Mouse (Mus musculus) forebrain, embryonic 13.5 days (tissue): ENCODE measurements around the gene Tex264. TPM values are rescaled to one million over a fixed set of nuclear protein-coding genes. Genes with fewer than 3 reads are reported as not detected.
A peak's percentile ranks its signal among the peaks of the same experiment; 100 is the strongest.

ENCODE experiments used
- ATAC-seq: fragments of 200-750 bp; cut with Nextera tagmentation; 2 replicates; pipeline ENCODE4 v1.8.0; 2017
- H3K27ac ChIP-seq: fragments of 300-500 bp; sonication (generic); 2 replicates; pipeline ENCODE4 v1.5.1; 2015; ENCODE audit warnings: inconsistent platforms, mild to moderate bottlenecking, moderate library complexity
- H3K27me3 ChIP-seq: fragments of 300-500 bp; sonication (generic); 2 replicates; pipeline ENCODE4 v1.6.1; 2015; ENCODE audit warnings: mild to moderate bottlenecking, inconsistent platforms
- H3K36me3 ChIP-seq: fragments of 300-500 bp; sonication (generic); 2 replicates; pipeline ENCODE4 v1.6.1; 2015; ENCODE audit warnings: mild to moderate bottlenecking, inconsistent platforms; ENCODE audit not compliant: poor library complexity, severe bottlenecking
- H3K4me1 ChIP-seq: fragments of 300-500 bp; sonication (generic); 2 replicates; pipeline ENCODE4 v1.6.1; 2015; ENCODE audit warnings: inconsistent platforms
- H3K4me2 ChIP-seq: fragments of 300-500 bp; sonication (generic); 2 replicates; pipeline ENCODE4 v1.6.1; 2015; ENCODE audit warnings: inconsistent platforms, mild to moderate bottlenecking, moderate library complexity
- H3K4me3 ChIP-seq: fragments of 300-500 bp; sonication (generic); 2 replicates; pipeline ENCODE4 v1.5.1; 2015; ENCODE audit warnings: mild to moderate bottlenecking, inconsistent platforms
- H3K9ac ChIP-seq: fragments of 300-500 bp; sonication (generic); 2 replicates; pipeline ENCODE4 v1.6.1; 2015; ENCODE audit warnings: mild to moderate bottlenecking, inconsistent platforms
- H3K9me3 ChIP-seq: fragments of 300-500 bp; sonication (generic); replicated peaks from 2 replicates; pipeline ENCODE4 v1.6.1; 2016; ENCODE audit warnings: inconsistent platforms
- WGBS: fragments of 180-500 bp; shearing (Covaris S2); methylation state at CpG from one replicate; pipeline ENCODE4 v1.1.7; 2015; 5-methylcytosine and 5-hydroxymethylcytosine counted together
- polyA plus RNA-seq: library from polyadenylated mRNA; unstranded; fragments of >200 nt; fragmentation: Nextera tagmentation; extraction: Ambion mirVana; gene quantifications from 2 replicates; pipeline ENCODE4 v1.2.1, GENCODE M21; 2015

Gene Tex264
- 28.5 and 29.4 TPM in 2 replicates for polyA plus RNA-seq

DNA sequence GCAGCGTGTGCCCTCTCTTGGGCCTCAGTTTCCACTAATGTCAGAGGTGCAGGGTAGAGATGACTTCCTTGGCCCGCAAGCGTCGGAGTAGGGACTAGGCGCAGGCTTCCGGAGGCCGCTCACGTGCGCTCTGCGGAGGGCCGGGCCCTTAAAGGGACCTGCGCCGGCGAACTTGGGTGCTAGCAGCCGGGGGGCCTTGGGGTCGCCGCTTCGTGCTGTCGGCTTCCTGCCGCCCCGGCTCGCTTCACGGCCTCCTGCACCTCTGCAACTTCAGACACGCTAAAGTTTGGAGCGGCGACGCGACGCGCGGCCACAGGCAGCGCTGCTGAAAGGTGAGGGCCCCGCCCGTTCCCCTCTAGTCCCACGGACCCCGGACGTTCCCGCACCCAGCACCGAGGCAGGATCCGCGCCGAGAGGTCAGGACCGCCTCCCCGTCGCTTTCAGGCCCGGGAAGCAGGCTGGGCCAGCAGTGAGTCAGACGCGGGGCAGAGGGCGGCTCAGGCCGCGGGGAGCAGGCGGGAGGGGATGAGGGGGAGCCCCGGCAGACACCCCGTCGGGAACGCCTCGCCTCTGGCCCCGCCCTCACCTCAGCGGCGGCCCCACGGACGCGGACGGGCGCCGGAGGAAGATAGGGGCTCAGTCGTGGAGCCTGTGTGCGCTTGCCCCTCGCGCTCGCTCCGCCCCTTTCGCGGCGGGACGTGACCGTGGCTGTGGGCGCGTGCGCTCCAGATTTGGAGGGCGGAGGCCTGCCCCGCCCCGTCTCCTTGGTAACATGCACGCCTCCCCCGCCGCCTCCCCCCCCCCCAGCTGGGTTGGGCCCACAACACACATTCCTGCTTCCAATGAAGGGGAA lies at the start of gene Tex264:
Tex264 (minus strand) TSS at position 679 of the 853 bp plus-strand sequence.
- Histone ChIP-seq H3K9ac (peak within 1 kb of the TSS; percentile 82), H3K4me1 (peaks cover 20% of the 10 kb centered on the region), H3K27me3 (no peaks in the 10 kb centered on the region), H3K4me2 (peak within 1 kb of the TSS; percentile 94), H3K9me3 (no peaks in the 10 kb centered on the region), H3K36me3 (peaks cover 10% of the 10 kb centered on the region; the same call in 1 of the 2 replicates), H3K27ac (0 out of 2 replicates have a peak within 1 kb of the TSS, but pooled peaks have one; percentile 6), H3K4me3 (peak within 1 kb of the TSS; percentile 89)
- peak; percentile 88 for ATAC-seq
- under 1% methylated on average over 85 of the region's 86 CpGs for WGBS

DNA sequence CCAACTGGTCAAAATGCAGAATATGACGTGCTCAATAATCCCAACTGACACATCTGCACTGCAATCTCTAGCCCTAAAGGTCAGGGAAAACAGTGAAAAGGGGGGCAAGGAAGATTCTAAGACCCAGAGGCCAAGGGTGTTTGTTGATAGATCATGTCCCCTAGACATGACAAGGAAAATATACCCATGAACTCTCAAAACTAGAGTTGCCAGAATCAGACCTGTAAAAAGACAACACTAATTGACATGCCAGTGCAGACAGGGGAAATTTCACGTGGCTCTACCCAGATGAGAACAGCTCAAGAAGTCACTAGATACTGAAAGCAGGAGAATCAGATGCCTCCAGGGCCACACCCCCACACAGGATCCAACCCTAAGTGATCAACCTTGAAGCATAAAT lies 48.0 kb upstream of the Tex264 start:
- no peaks in the 10 kb centered on the region for H3K27me3 ChIP-seq
- no peaks in the 10 kb centered on the region for H3K4me1 ChIP-seq
- 85% methylated on average over 2 of the region's 2 CpGs for WGBS
- no peak overlapping the region for H3K4me2 ChIP-seq
- peaks cover 5% of the 10 kb centered on the region; the same call in 1 of the 2 replicates for H3K36me3 ChIP-seq
- no peak overlapping the region for H3K27ac ChIP-seq
- no peaks in the 10 kb centered on the region for H3K9me3 ChIP-seq
- ATAC-seq = no peak
- no peak overlapping the region for H3K9ac ChIP-seq
- H3K4me3 ChIP-seq = no peak overlapping the region

DNA sequence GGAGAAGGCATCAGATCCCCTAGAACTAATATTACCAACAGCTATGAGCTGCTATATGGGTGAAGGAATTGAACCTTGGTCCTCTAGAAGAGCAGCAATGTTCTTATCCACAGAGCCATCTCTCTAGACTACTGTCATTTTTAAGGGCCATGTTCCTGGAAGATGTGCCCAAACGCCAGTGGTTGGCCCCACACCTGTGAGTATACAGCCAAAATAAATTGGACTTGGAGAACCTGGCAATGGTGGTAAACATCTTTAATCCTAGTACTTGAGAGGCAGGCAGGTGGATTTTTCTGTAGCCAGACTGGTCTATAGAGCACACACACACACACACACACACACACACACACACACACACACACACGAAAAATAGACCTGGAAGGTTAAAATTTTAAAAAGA lies 43.7 kb upstream of the Tex264 start:
- Histone ChIP-seq H3K27ac (no peak overlapping the region), H3K4me1 (no peaks in the 10 kb centered on the region), H3K36me3 (no peaks in the 10 kb centered on the region), H3K9ac (no peak overlapping the region), H3K4me3 (no peak overlapping the region), H3K27me3 (no peaks in the 10 kb centered on the region), H3K9me3 (no peaks in the 10 kb centered on the region), H3K4me2 (no peak overlapping the region)
- WGBS = 88% methylated on average over 2 of the region's 2 CpGs
- no peak for ATAC-seq

DNA sequence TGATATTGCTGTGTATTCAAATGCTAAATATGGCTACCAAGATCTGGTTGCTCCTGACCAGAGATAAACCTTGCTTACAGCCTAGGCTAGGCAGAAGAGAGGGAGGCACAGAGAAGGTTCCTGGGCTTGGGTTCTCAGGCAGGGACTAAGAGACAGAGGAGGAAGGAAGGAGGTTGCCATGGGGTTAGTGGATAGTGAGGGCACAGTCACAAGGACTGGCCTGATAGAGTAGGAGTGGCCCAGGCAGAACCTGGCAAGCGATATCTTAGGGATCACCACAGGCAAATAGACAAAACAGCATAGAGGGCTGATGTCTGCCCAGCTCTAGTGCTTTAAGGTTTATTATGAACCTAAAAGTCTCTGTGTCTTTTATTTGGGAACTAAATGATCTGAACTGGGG lies 41.2 kb upstream of the Tex264 start:
- Histone ChIP-seq H3K9me3 (no peaks in the 10 kb centered on the region), H3K9ac (no peak overlapping the region), H3K4me1 (no peaks in the 10 kb centered on the region), H3K4me3 (no peak overlapping the region), H3K27me3 (no peaks in the 10 kb centered on the region), H3K36me3 (peaks cover 7% of the 10 kb centered on the region; the same call in 1 of the 2 replicates), H3K4me2 (no peak overlapping the region), H3K27ac (no peak overlapping the region)
- WGBS = 91% methylated on average over 1 of the region's 1 CpGs
- ATAC-seq = no peak

DNA sequence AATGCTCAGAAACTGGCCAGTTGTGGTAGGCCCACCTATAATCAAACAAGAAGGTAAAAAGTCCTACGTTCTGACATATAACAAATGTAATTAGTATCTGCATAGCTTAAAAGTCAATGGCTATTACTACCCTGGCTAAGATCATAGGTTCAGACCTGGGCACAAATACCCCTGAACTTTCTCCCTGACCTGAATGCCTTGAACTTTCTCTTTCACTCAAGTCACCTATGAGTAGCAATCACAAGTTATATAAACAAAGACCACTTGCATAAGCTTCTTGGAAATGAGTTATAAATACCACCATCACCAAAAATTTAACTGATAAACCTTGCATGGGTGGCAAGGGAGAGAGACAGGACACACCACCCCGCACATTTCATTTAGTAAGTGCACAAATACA lies 39.7 kb upstream of the Tex264 start:
- Histone ChIP-seq H3K4me1 (no peaks in the 10 kb centered on the region), H3K4me2 (no peak overlapping the region), H3K27ac (no peak overlapping the region), H3K9ac (no peak overlapping the region), H3K27me3 (no peaks in the 10 kb centered on the region), H3K4me3 (no peak overlapping the region), H3K36me3 (peaks cover 12% of the 10 kb centered on the region), H3K9me3 (no peaks in the 10 kb centered on the region)
- WGBS = 99% methylated on average over 2 of the region's 2 CpGs
- ATAC-seq = no peak

DNA sequence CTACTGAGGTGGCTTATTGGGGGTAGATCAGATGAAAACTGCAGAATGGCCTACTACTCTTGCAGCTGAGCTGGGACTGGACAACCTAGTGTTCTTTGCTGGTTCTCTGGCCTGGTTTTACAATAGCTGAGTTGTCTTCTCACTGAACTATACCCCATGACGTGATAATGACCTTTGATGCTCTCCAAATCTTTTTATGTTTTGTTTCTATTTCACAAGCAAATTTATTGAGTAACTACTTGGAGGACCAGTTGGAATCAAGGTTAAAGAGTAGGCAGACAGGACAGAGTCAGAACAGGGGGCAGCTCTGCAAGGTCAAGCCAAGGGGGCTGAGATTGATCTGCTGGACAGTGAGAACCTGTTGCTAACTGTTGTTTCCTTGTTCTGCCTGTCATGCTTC lies 39.1 kb upstream of the Tex264 start:
- no peaks in the 10 kb centered on the region for H3K27me3 ChIP-seq
- no peak for ATAC-seq
- H3K36me3 ChIP-seq = peaks cover 18% of the 10 kb centered on the region
- no peak overlapping the region for H3K27ac ChIP-seq
- no peaks in the 10 kb centered on the region for H3K4me1 ChIP-seq
- 87% methylated on average over 1 of the region's 1 CpGs for WGBS
- no peak overlapping the region for H3K4me2 ChIP-seq
- H3K9ac ChIP-seq = no peak overlapping the region
- no peak overlapping the region for H3K4me3 ChIP-seq
- no peaks in the 10 kb centered on the region for H3K9me3 ChIP-seq

DNA sequence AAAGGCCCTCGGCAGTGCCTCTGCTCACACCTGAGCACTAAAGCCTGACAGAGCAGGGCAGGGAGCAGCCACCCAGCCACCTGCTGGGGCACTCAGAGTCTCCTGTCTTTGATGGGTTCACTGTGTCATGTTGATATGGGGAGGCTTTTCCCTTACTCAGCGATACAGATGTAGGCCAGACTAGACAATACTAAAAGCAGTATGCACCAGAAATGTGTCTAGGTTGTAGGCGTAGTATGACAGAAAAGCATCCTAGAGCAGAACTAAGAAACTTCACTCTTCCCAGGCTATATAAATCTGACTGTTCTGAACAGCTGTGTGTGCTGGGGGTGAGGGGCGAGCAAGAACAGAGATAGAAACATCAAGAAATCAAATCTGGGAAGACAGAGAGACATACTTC lies 31.0 kb upstream of the Tex264 start:
- H3K36me3 ChIP-seq = peaks cover 86% of the 10 kb centered on the region
- H3K9ac ChIP-seq = no peak overlapping the region
- H3K4me3 ChIP-seq = no peak overlapping the region
- no peaks in the 10 kb centered on the region for H3K4me1 ChIP-seq
- H3K27ac ChIP-seq = no peak overlapping the region
- no peak for ATAC-seq
- whole genome bisulfite sequencing = 91% methylated on average over 4 of the region's 4 CpGs
- no peaks in the 10 kb centered on the region for H3K27me3 ChIP-seq
- no peak overlapping the region for H3K4me2 ChIP-seq
- H3K9me3 ChIP-seq = no peaks in the 10 kb centered on the region

DNA sequence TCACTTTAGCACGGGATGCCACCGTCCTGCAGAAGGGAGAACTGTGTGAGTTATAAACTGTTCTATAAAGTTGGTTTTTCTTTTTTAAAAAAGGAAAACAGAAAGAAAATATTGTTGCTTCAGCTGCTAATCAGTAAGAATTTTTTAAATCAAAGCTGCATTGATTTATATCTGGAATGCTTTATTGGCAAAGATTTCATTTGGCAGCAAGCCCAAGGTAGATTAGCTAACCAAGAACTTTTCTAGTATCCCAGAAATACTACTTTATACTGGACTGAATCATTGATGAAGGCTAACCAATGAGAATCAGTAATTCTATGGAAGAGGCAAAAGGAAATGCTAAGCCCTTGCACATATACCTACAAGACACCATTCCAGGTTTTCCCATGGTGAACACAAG lies 30.5 kb upstream of the Tex264 start:
- no peaks in the 10 kb centered on the region for H3K27me3 ChIP-seq
- H3K4me2 ChIP-seq = no peak overlapping the region
- H3K27ac ChIP-seq = no peak overlapping the region
- no peak for ATAC-seq
- H3K9me3 ChIP-seq = no peaks in the 10 kb centered on the region
- H3K4me1 ChIP-seq = no peaks in the 10 kb centered on the region
- no peak overlapping the region for H3K9ac ChIP-seq
- no peak overlapping the region for H3K4me3 ChIP-seq
- peaks cover 90% of the 10 kb centered on the region for H3K36me3 ChIP-seq
- WGBS = 94% methylated on average over 2 of the region's 2 CpGs

DNA sequence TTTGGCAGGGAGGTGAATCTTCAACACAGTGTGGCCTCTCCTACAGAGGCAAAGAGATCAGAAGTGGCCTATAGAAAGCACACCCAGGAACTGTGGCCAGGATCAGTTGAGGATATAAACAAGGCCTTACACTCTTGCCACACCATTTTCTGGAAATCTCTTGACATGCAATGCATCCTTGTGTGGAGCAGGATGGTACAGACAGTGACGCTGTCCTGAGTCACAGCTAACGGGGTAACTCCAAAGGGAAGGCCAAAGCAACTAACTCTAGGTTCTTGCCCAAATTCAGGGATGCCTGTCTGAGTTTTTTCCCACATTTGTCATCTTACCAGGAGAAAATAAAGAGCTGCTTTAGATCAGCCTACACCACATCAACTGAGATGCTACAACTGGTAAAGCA lies 26.7 kb upstream of the Tex264 start:
- Histone ChIP-seq H3K9me3 (no peaks in the 10 kb centered on the region), H3K4me1 (no peaks in the 10 kb centered on the region), H3K36me3 (peaks cover 91% of the 10 kb centered on the region), H3K27ac (no peak overlapping the region), H3K27me3 (no peaks in the 10 kb centered on the region), H3K9ac (no peak overlapping the region), H3K4me2 (no peak overlapping the region), H3K4me3 (no peak overlapping the region)
- no peak for ATAC-seq
- WGBS = 97% methylated on average over 2 of the region's 2 CpGs

DNA sequence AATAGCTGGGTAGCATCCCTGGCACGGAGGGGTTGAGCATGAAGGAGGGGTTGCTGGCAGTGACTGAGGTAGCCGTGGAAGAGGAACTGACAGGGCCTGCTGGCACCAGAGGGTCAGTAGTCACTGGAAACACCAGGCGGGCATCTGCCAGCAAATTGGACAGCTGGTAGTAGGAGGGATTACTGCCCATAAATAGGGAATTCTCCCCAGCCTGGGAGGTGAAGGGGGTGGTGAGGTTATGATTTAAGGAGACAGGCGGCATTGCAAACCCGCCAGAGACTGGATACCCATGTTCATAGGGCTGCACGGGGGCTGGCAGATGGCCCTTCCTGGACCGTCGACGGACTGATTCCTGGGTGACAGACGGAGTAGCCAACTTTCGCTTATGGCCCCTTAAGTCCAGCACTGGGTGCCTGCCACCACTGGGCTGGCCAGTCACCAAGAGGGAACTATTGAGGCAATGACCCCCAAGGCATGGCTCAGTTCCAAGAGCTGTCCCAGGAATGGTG lies 7.3 kb upstream of the Tex264 start:
- Histone ChIP-seq H3K27me3 (no peaks in the 10 kb centered on the region), H3K9ac (no peak overlapping the region), H3K9me3 (no peaks in the 10 kb centered on the region), H3K4me2 (no peak overlapping the region), H3K4me3 (no peak overlapping the region), H3K4me1 (no peaks in the 10 kb centered on the region), H3K27ac (no peak overlapping the region), H3K36me3 (peaks cover 46% of the 10 kb centered on the region)
- ATAC-seq = no peak
- 97% methylated on average over 11 of the region's 11 CpGs for WGBS

DNA sequence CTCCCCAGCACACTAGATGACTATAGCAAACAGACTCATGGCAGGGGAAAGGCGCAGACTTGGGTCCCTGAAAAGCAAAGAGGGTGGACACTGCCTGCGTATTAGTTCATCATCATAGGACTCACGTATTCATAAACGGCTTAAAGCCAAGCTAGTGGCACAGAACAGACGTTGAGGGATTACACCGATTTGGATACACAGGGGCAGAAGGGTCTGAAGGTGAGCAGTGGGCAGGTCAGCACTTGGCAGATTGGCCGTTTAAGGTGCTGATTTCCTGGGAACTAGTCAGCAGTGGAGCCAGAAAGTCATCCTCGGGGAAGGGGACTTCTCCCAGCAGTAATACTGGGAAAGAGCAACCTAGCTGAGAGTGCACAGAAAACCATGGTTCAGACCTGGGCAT lies 3.1 kb upstream of the Tex264 start:
- no peak for ATAC-seq
- H3K4me3 ChIP-seq = no peak overlapping the region
- peaks cover 20% of the 10 kb centered on the region for H3K4me1 ChIP-seq
- no peak overlapping the region for H3K4me2 ChIP-seq
- H3K27ac ChIP-seq = no peak overlapping the region
- no peak overlapping the region for H3K9ac ChIP-seq
- H3K27me3 ChIP-seq = no peaks in the 10 kb centered on the region
- H3K36me3 ChIP-seq = peaks cover 17% of the 10 kb centered on the region
- H3K9me3 ChIP-seq = no peaks in the 10 kb centered on the region
- 88% methylated on average over 8 of the region's 8 CpGs for whole genome bisulfite sequencing

DNA sequence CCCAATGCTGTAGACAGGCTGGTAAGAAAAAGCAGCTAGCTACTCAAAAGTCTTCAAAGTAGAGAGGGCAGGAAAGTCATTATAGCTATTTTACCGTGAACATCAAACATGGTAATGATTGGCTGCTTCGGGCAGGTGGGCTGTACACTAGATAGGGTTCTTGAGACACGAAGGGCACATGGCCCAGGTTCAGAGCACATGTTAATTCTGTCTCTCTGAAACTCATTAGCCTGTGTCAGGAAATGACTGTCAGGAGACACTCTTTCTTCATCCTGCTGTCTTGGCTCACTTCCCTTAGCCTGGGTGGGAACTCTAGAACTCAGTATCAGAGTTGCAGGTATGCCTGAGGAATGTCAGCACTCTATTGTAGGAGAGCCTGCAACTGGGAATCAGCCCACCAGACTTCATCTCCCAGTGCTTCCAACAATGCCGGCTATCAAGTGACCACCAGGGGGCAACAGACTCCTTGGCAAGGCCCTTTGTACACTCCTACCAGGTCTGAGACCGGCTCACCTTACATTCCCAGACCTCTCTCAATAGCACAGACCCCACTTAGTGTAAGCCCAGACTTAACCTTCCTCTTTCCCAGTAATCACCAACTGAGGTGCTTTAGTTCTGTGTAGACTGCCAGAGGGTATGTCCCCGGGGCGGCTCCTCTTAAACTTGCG lies 1.4 kb upstream of the Tex264 start:
- peak; percentile 60 for ATAC-seq
- peaks cover 20% of the 10 kb centered on the region for H3K4me1 ChIP-seq
- 32% methylated on average over 8 of the region's 8 CpGs for WGBS
- no peaks in the 10 kb centered on the region for H3K9me3 ChIP-seq
- H3K4me2 ChIP-seq = 0 out of 2 replicates have a peak overlapping the region, but pooled peaks have one; percentile 4
- H3K36me3 ChIP-seq = peaks cover under 1% of the 10 kb centered on the region; the same call in 1 of the 2 replicates
- no peak overlapping the region for H3K9ac ChIP-seq
- no peak overlapping the region for H3K27ac ChIP-seq
- H3K4me3 ChIP-seq = no peak overlapping the region
- no peaks in the 10 kb centered on the region for H3K27me3 ChIP-seq
